In the genomic region with DNA sequence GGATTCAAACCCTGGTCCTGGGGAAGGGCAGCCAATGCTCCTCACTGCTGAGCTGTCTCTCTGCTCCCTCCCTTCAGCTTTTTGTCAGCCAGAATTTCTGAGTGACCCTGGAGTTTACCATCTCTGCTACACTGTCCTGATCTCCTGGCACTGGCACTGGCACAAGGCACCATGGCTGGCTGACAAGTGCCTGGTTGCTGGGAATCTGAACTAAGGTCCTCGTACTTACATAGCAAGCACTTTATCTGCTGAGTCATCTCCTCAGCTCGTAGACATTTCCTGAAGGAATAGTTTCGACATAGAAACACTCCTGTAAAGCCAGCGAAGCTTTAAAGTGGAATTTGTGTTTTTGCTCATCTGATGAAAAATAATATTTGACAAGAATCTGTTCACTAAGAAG, we compare ENCODE assay signal across 31 mouse cellular contexts. TPM values are rescaled to one million over a fixed set of nuclear protein-coding genes. Genes with fewer than 3 reads are reported as not detected.
DNase-seq lines count a peak whose midpoint lies in the region; ATAC-seq and TF ChIP-seq lines count a peak whose summit lies in the region.
"Had no signal": no experiment of that assay in that cellular context is flagged by ENCODE, and none has a peak within 500 bp of the region (broad histone marks: within the 10 kb centered on the region; RNA-seq: fewer than 3 reads in every experiment).

No protein-coding gene starts in this region.

- peak; percentile 21 for ATAC-seq in Patski
- no peak for ATAC-seq in megakaryocyte-erythroid progenitor cell, adult 5-6 weeks (replicated peaks; ENCODE audit: low FRiP score, low TSS enrichment, poor library complexity, severe bottlenecking)
- no peak for ATAC-seq in heart, embryonic 11.5 days (replicated peaks; ENCODE audit: insufficient number of reproducible peaks, low FRiP score, low TSS enrichment)
- ATAC-seq: forebrain, embryonic 13.5 days; hindbrain, postnatal 0 days had no signal

- H3K36me3 ChIP-seq in heart, embryonic 11.5 days (ENCODE audit: control insufficient read depth, insufficient read depth, low read length), result no peaks in the 10 kb centered on the region
- H3K36me3 ChIP-seq: heart, embryonic 12.5 days; limb, embryonic 15.5 days; neural tube, embryonic 15.5 days had no signal

- in situ Hi-C loops in Patski (cut with MboI; ENCODE audit: low pct_unique_long_range_greater_than_20kb), result no loop called here

- no peaks in the 10 kb centered on the region for H3K9me3 ChIP-seq in heart, embryonic 11.5 days (replicated peaks; ENCODE audit: control insufficient read depth, low read length)
- H3K9me3 ChIP-seq: forebrain, embryonic 13.5 days; heart, embryonic 12.5 days; limb, embryonic 15.5 days; neural tube, embryonic 15.5 days had no signal

- DNase-seq in gastrocnemius, adult 2 months, result peak; percentile 47
- DNase-seq in gastrocnemius, adult 18-20 months (ENCODE audit: low spot score), result no peak
- peak; percentile 1 for DNase-seq in lung, postnatal 14 days
- no peak for DNase-seq in lung, postnatal 10 days
- peak; percentile 33 for DNase-seq in Patski (ENCODE audit: low read depth, low spot score)
- DNase-seq: cerebellum, adult 2 months; cerebellum, postnatal 36 days; embryo, embryonic 11 days; gastrocnemius, postnatal 10 days; heart, adult 11 months; heart, postnatal 10 days; kidney, adult 11 months; layer of hippocampus, adult 9-11 months; left cerebral cortex, postnatal 4 days; right cerebral cortex, adult 18-20 months; right cerebral cortex, postnatal 4 days; thymus, postnatal 36 days had no signal

- POLR2A ChIA-PET in Patski (lab: Charles Lee), result interaction anchor here (0.6 kb wide), 1 partner anchor 40 kb away, joined by 3 read pairs; no protein-coding TSS in a partner anchor

- H3K27ac ChIP-seq in gastrocnemius, adult 2 months, result no peak overlapping the region
- no peak overlapping the region for H3K27ac ChIP-seq in heart, embryonic 11.5 days (ENCODE audit: low read depth, low read length)
- H3K27ac ChIP-seq: forebrain, embryonic 13.5 days; hindbrain, postnatal 0 days; limb, embryonic 15.5 days; neural tube, embryonic 15.5 days had no signal

- H3K4me1 ChIP-seq in heart, embryonic 11.5 days (ENCODE audit: control insufficient read depth, insufficient read depth, low read length), result no peaks in the 10 kb centered on the region
- H3K4me1 ChIP-seq: forebrain, embryonic 13.5 days; heart, embryonic 12.5 days; limb, embryonic 15.5 days; neural tube, embryonic 15.5 days had no signal

- 58% methylated on average over 4 of the region's 4 CpGs for WGBS in heart, embryonic 11.5 days (ENCODE audit: insufficient replicate concordance)

- no peak overlapping the region for H3K4me3 ChIP-seq in gastrocnemius, adult 2 months
- H3K4me3 ChIP-seq in heart, embryonic 11.5 days (ENCODE audit: low read depth, low read length), result no peak overlapping the region
- H3K4me3 ChIP-seq: forebrain, embryonic 13.5 days; heart, embryonic 12.5 days; limb, embryonic 15.5 days; neural tube, embryonic 15.5 days had no signal

- no peak for TF ChIP-seq CTCF in gastrocnemius, adult 2 months (IDR thresholded peaks at IDR 0.05)
- TF ChIP-seq CTCF in Patski (IDR thresholded peaks at IDR 0.05), result no peak

- intact Hi-C loops in gastrocnemius, adult 2 months (cut with DNase I), result no loop called here

- H3K4me2 ChIP-seq in heart, embryonic 11.5 days, result no peak overlapping the region
- H3K4me2 ChIP-seq: forebrain, embryonic 13.5 days; heart, embryonic 12.5 days; limb, embryonic 15.5 days; midbrain, embryonic 11.5 days; neural tube, embryonic 15.5 days had no signal

- CTCF ChIA-PET in Patski (lab: Charles Lee), result interaction anchor here (0.8 to 1.0 kb wide), 2 partner anchors 17 to 67 kb away, joined by 3 read pairs; no protein-coding TSS in a partner anchor

- H3K9ac ChIP-seq in heart, embryonic 11.5 days (ENCODE audit: low read depth, low read length), result no peak overlapping the region
- H3K9ac ChIP-seq: forebrain, embryonic 13.5 days; heart, embryonic 12.5 days; limb, embryonic 15.5 days; neural tube, embryonic 15.5 days had no signal

- H3K27me3 ChIP-seq in Patski, result no peaks in the 10 kb centered on the region
- H3K27me3 ChIP-seq in heart, embryonic 11.5 days (ENCODE audit: control insufficient read depth, insufficient read depth, low read length), result no peaks in the 10 kb centered on the region
- H3K27me3 ChIP-seq: forebrain, embryonic 13.5 days; heart, embryonic 12.5 days; limb, embryonic 15.5 days; neural tube, embryonic 15.5 days had no signal

RNA-seq across cellular contexts. Expression of a gene that starts 16.1 kb away (rescaled TPM):
- total RNA-seq in gastrocnemius, adult 2 months (2021), result 1 to 10 TPM; 1.3 to 1.5 TPM
- total RNA-seq in gastrocnemius, adult 18-20 months (2021), result 1 to 10 TPM; 1.5 to 1.6 TPM
- 4.3 TPM for polyA plus RNA-seq in Patski (2021)
- total RNA-seq in megakaryocyte-erythroid progenitor cell, adult 5-6 weeks (2014; fragmentation: Nextera tagmentation), result not detected in 2 replicates
- total RNA-seq in megakaryocyte-erythroid progenitor cell, adult 5-6 weeks (2017), result not detected in 2 replicates
- not detected in 2 replicates for polyA plus RNA-seq in heart, embryonic 11.5 days (2014; fragmentation: Nextera tagmentation; extraction: Ambion mirVana)
- total RNA-seq: hindbrain, postnatal 0 days had no signal
- polyA plus RNA-seq: embryonic facial prominence, embryonic 14.5 days; forebrain, embryonic 13.5 days; heart, embryonic 12.5 days; hindbrain, embryonic 11.5 days; hindbrain, postnatal 0 days; kidney, embryonic 16.5 days; large intestine, adult 2 months; limb, embryonic 15.5 days; liver, embryonic 16.5 days; midbrain, embryonic 11.5 days; neural tube, embryonic 15.5 days; stomach, embryonic 14.5 days had no signal

RNA-seq across cellular contexts. Expression of a gene that starts 38.4 kb away (rescaled TPM):
- 10 to 100 TPM; 17.4 to 27.5 TPM for total RNA-seq in gastrocnemius, adult 2 months (2021)
- total RNA-seq in gastrocnemius, adult 18-20 months (2021), result 10 to 100 TPM; 26.2 to 26.3 TPM
- 137 TPM for polyA plus RNA-seq in Patski (2021)
- 34.1 and 55.4 TPM in 2 replicates for total RNA-seq in megakaryocyte-erythroid progenitor cell, adult 5-6 weeks (2014; fragmentation: Nextera tagmentation)
- 45.6 and 49.8 TPM in 2 replicates for total RNA-seq in megakaryocyte-erythroid progenitor cell, adult 5-6 weeks (2017)
- 61.0 and 65.9 TPM in 2 replicates for polyA plus RNA-seq in heart, embryonic 11.5 days (2014; fragmentation: Nextera tagmentation; extraction: Ambion mirVana)

RNA-seq across cellular contexts. Expression of a gene that starts 39.0 kb away (rescaled TPM):
- 1 to 10 TPM; 1.8 to 2.3 TPM for total RNA-seq in gastrocnemius, adult 2 months (2021)
- total RNA-seq in gastrocnemius, adult 18-20 months (2021), result 1 to 10 TPM in 1 of 2 experiments, under 1 TPM in 1; 0.91 to 1.4 TPM
- polyA plus RNA-seq in Patski (2021), result 16.6 TPM
- 1.5 TPM in 1 of 2 replicates, not detected in the other for total RNA-seq in megakaryocyte-erythroid progenitor cell, adult 5-6 weeks (2014; fragmentation: Nextera tagmentation)
- total RNA-seq in megakaryocyte-erythroid progenitor cell, adult 5-6 weeks (2017), result not detected in 2 replicates
- 0.25 and 0.36 TPM in 2 replicates for polyA plus RNA-seq in heart, embryonic 11.5 days (2014; fragmentation: Nextera tagmentation; extraction: Ambion mirVana)
- polyA plus RNA-seq: forebrain, embryonic 13.5 days; heart, embryonic 12.5 days had no signal

RNA-seq across cellular contexts. Expression of a gene that starts 40.1 kb away (rescaled TPM):
- 1 to 10 TPM in 1 of 2 experiments, under 1 TPM in 1; 0.67 to 1.1 TPM for total RNA-seq in gastrocnemius, adult 2 months (2021)
- total RNA-seq in gastrocnemius, adult 18-20 months (2021), result 1 to 10 TPM in 1 of 2 experiments, under 1 TPM in 1; 0.68 to 1.0 TPM
- 18.5 TPM for polyA plus RNA-seq in Patski (2021)
- total RNA-seq in megakaryocyte-erythroid progenitor cell, adult 5-6 weeks (2014; fragmentation: Nextera tagmentation), result 29.7 and 31.6 TPM in 2 replicates
- total RNA-seq in megakaryocyte-erythroid progenitor cell, adult 5-6 weeks (2017), result 12.9 and 13.7 TPM in 2 replicates
- 6.1 and 6.2 TPM in 2 replicates for polyA plus RNA-seq in heart, embryonic 11.5 days (2014; fragmentation: Nextera tagmentation; extraction: Ambion mirVana)

Comparison
In these comparisons a context has a peak if more than half of its experiments do, and no peak if none do; other contexts are left out.
1. DNase-seq: peak in gastrocnemius, adult 2 months (single experiment), lung, postnatal 14 days (single experiment) and Patski (single experiment); none in gastrocnemius, adult 18-20 months (single experiment) and lung, postnatal 10 days (single experiment).